Mouse (Mus musculus): ENCODE results near the gene Slc7a1.

Gene Slc7a1

DNA sequence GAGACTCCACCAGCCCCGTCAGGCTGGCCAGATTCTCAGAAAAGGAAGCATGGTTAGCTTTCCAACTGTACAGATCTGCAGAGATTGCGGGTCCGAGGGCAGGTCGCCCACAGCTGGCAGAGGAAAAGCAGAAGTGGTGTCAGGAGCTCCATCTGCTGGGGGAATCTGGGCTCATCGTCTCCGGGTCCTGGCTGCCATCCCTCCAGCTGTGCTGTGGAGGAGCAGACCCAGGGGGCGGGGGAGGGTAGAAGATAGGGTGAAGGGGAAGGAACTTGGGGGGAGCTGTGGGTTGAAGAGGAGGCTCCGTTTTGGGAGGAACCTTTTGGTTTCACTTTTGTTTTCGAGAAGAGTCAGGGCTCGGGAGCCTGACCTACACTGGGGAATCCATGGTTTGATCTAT is 88.9 kb downstream of the Slc7a1 start:
- peak in 1 of 2 experiments; percentile 13 for DNase-seq

GRCm38 (mm10) chr5:148304112-148304511 is 95.6 kb downstream of the Slc7a1 start:
- no peak for DNase-seq

GRCm38 (mm10) chr5:148302968-148303367 is 96.7 kb downstream of the Slc7a1 start:
- no peak for DNase-seq

GRCm38 (mm10) chr5:148293346-148293745 is 106.4 kb downstream of the Slc7a1 start:
- peak in 1 of 2 experiments; percentile 12 for DNase-seq

GRCm38 (mm10) chr5:148292862-148293261 is 106.8 kb downstream of the Slc7a1 start:
- no peak for DNase-seq

GRCm38 (mm10) chr5:148289951-148290350 is 109.8 kb downstream of the Slc7a1 start:
- no peak for DNase-seq

- no peak for DNase-seq
These were observed 110.9 kb downstream of the Slc7a1 start for GRCm38 (mm10) chr5:148288804-148289203.

DNA sequence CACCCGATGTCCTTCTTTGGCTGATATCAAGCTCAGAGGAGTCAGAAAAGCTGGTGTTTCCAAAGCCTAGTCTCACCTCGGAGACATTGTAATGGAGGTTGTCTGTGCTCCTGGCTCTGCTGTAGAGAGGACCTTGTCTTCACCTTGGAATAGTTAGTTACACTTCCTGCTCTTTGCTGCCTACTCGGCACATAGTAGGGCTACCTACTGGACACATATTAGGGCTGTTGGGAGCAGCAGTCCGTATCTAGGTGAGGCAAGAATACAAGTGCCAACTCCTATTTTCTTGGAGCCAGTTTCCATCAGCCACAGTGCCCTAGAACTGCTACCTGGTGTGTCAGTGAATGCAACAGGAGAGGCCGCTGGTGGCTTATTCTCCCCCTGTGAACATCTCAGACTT is 112.2 kb downstream of the Slc7a1 start:
- no peak for DNase-seq

GRCm38 (mm10) chr5:148283584-148283983 is 116.1 kb downstream of the Slc7a1 start:
- DNase-seq, result no peak

- DNase-seq, result no peak
These were observed 116.5 kb downstream of the Slc7a1 start for GRCm38 (mm10) chr5:148283177-148283576.

DNA sequence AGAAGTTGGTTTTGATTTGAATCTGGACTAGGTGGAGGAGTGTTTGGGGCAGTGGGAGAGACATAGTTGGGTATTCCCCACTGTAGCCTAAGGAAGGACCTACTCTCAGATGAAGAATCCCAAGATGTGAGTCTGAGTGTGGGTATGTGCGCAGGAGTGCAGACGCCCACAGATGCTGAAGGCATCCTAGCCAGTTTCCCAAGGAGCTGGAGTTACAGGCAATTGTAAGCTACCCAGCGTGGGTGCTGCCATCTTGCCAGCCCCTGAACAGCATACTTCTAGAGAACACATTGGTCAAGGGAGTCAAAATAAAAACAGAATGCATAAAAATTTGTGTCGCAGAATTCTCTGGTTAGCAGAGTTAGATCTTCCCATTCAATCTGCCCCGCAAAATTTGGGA is 117.1 kb downstream of the Slc7a1 start:
- no peak for DNase-seq

DNA sequence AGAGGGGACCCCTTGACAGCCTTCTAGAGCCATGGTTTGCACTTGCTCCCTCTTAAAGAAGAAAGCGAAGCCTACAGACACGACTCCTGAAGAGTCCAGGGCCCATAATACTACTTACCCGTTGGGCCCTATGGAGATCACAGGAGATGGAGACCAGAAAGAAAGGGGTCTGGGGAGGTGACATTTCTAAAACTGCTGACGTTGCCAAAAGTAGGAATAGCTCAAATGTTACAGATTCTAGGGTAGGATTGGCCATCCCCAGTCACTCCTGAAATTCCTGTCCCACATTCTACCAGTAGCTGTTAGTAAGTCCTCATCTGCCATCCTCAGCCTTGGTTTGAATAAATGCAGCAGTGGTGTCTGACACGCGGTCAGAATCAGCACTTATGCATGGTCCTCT is 117.6 kb downstream of the Slc7a1 start:
- DNase-seq, result no peak

DNA sequence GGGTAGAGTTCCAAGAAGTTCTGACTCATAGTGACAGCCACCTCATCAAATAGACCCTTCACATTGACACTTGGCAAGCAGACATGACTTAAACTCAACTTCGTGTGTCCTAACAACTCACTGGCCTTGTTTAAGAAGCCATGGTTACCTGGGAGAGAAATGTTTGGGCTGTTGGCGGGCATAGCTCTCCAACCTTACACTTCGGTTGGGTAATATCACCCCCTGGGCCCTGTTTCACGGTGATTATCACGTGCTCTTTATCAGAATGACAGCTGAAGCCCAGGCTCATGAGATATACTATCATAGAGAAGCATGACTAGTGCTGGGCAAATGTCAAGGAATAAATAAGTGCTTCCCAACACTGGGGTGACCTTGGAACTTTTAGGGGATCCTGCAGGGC is 119.4 kb downstream of the Slc7a1 start:
- no peak for DNase-seq

DNA sequence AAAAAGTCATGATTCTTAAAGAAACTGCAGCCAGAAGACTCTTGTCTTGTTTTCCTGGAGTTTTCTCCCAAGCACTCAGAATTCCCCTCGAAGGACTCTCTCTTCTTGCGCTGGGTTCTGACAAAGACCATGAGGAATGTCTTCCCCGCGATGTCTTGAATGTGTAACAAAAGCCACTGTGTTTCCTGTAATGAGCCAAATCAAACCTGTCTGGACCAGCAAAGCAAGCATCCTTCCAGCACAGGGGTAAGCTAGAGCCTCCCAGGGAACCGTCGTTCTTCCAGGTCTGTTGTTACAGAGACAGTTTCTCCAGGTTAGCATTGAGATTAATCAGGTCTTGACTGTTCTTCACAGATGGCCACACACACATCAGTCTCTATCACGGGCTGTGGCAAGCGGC is 121.5 kb downstream of the Slc7a1 start:
- no peak for DNase-seq

All from spleen, adult 18-20 months (tissue).